12 mouse cellular contexts compared by ENCODE assay signal in the genomic region with DNA sequence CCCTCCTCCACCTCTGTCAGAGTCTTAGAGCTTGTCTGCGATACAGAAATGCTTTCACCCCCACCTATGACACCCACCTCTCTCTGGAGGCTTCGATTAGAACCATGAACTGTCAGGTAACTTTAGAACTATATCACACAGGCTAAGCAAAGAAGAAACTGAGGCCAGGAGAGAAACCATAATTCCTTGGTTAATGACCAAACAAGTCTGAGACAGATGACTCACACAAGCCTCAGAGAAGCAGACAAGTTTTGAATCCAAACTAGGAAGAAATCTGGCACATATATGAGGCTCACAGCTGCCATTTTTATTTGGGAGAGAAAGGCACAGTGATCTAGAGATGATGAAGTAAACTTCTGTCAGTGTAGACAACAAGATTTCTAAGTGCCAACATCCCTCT.
A peak's percentile ranks its signal among the peaks of the same experiment; 100 is the strongest.
DNase-seq lines count a peak whose midpoint lies in the region; ATAC-seq lines count a peak whose summit lies in the region.
"Had no signal": no experiment of that assay in that cellular context is flagged by ENCODE, and none has a peak within 500 bp of the region (broad histone marks: within the 10 kb centered on the region; RNA-seq: fewer than 3 reads in every experiment).

No protein-coding gene starts in this region.

- H3K4me3 ChIP-seq in embryonic facial prominence, embryonic 13.5 days, result 0 out of 2 replicates have a peak overlapping the region, but pooled peaks have one; percentile 47
- H3K4me3 ChIP-seq in embryonic facial prominence, embryonic 10.5 days, result no peak overlapping the region
- peak overlapping the region; percentile 50 for H3K4me3 ChIP-seq in hindbrain, embryonic 12.5 days
- peak overlapping the region; percentile 56 for H3K4me3 ChIP-seq in midbrain, embryonic 14.5 days (replicated peaks; ENCODE audit: low read depth, low read length)
- H3K4me3 ChIP-seq in kidney, embryonic 14.5 days (ENCODE audit: low read length), result no peak overlapping the region

- H3K9me3 ChIP-seq in embryonic facial prominence, embryonic 13.5 days, result no peaks in the 10 kb centered on the region
- no peaks in the 10 kb centered on the region for H3K9me3 ChIP-seq in embryonic facial prominence, embryonic 10.5 days
- no peaks in the 10 kb centered on the region for H3K9me3 ChIP-seq in hindbrain, embryonic 12.5 days (replicated peaks)
- H3K9me3 ChIP-seq in midbrain, embryonic 14.5 days (ENCODE audit: control insufficient read depth, low read length), result no peaks in the 10 kb centered on the region
- no peaks in the 10 kb centered on the region for H3K9me3 ChIP-seq in kidney, embryonic 14.5 days (ENCODE audit: control insufficient read depth, low read length)

- no peak overlapping the region for H3K27ac ChIP-seq in embryonic facial prominence, embryonic 13.5 days
- H3K27ac ChIP-seq in embryonic facial prominence, embryonic 10.5 days (replicated peaks), result no peak overlapping the region
- H3K27ac ChIP-seq in hindbrain, embryonic 12.5 days, result no peak overlapping the region
- no peak overlapping the region for H3K27ac ChIP-seq in midbrain, embryonic 14.5 days (replicated peaks; ENCODE audit: low read depth, low read length)
- no peak overlapping the region for H3K27ac ChIP-seq in kidney, embryonic 14.5 days (ENCODE audit: low read depth, low read length)

- ATAC-seq in embryonic facial prominence, embryonic 13.5 days (ENCODE audit: insufficient number of reproducible peaks, insufficient read depth, low FRiP score, low TSS enrichment, low read depth), result no peak
- ATAC-seq in hindbrain, embryonic 12.5 days (ENCODE audit: low FRiP score), result no peak
- no peak for ATAC-seq in midbrain, embryonic 14.5 days (ENCODE audit: low FRiP score, low TSS enrichment)
- no peak for ATAC-seq in kidney, embryonic 14.5 days (ENCODE audit: low FRiP score, low TSS enrichment)

- no peaks in the 10 kb centered on the region for H3K36me3 ChIP-seq in embryonic facial prominence, embryonic 13.5 days
- H3K36me3 ChIP-seq in embryonic facial prominence, embryonic 10.5 days (replicated peaks), result no peaks in the 10 kb centered on the region
- no peaks in the 10 kb centered on the region for H3K36me3 ChIP-seq in hindbrain, embryonic 12.5 days
- no peaks in the 10 kb centered on the region for H3K36me3 ChIP-seq in midbrain, embryonic 14.5 days (ENCODE audit: control insufficient read depth, insufficient read depth, low read length)
- H3K36me3 ChIP-seq in kidney, embryonic 14.5 days (ENCODE audit: control insufficient read depth, insufficient read depth, low read length), result no peaks in the 10 kb centered on the region

- WGBS in embryonic facial prominence, embryonic 13.5 days, result 51% methylated on average over 2 of the region's 2 CpGs
- WGBS in embryonic facial prominence, embryonic 10.5 days, result 66% methylated on average over 2 of the region's 2 CpGs
- WGBS in hindbrain, embryonic 12.5 days, result 59% methylated on average over 2 of the region's 2 CpGs
- WGBS in midbrain, embryonic 14.5 days, result 67% methylated on average over 2 of the region's 2 CpGs
- WGBS in kidney, embryonic 14.5 days, result 53% methylated on average over 2 of the region's 2 CpGs

- 0 out of 2 replicates have a peak, but pooled peaks cover 3% of the 10 kb centered on the region for H3K4me1 ChIP-seq in embryonic facial prominence, embryonic 13.5 days
- 0 out of 2 replicates have a peak, but pooled peaks cover 4% of the 10 kb centered on the region for H3K4me1 ChIP-seq in embryonic facial prominence, embryonic 10.5 days
- peaks cover 10% of the 10 kb centered on the region; the same call in 1 of the 2 replicates for H3K4me1 ChIP-seq in hindbrain, embryonic 12.5 days
- H3K4me1 ChIP-seq in midbrain, embryonic 14.5 days (ENCODE audit: control insufficient read depth, insufficient read depth, low read length), result peaks cover 21% of the 10 kb centered on the region; the same call in 1 of the 2 replicates
- H3K4me1 ChIP-seq in kidney, embryonic 14.5 days (ENCODE audit: control insufficient read depth, insufficient read depth, low read length), result no peaks in the 10 kb centered on the region

- no peak for DNase-seq in embryonic facial prominence, embryonic 10.5 days (ENCODE audit: low spot score)
- peak; percentile 33 for DNase-seq in adipocyte (ENCODE audit: low spot score)
- DNase-seq in midbrain, embryonic 14.5 days, result no peak
- no peak for DNase-seq in c-Kit-positive CD71-positive TER-119-positive erythroid progenitor cells, embryonic 14.5 days (ENCODE audit: low spot score)
- no peak for DNase-seq in lung, adult 18-20 months
- DNase-seq: cerebellum, adult 11 months; kidney, postnatal 36 days; lung, postnatal 10 days; spleen, adult 18-20 months had no signal

- H3K9ac ChIP-seq in embryonic facial prominence, embryonic 13.5 days, result no peak overlapping the region
- H3K9ac ChIP-seq in hindbrain, embryonic 12.5 days, result no peak overlapping the region
- peak overlapping the region; percentile 43; the same call in 1 of the 2 replicates for H3K9ac ChIP-seq in midbrain, embryonic 14.5 days (replicated peaks; ENCODE audit: low read length)
- H3K9ac ChIP-seq in kidney, embryonic 14.5 days (ENCODE audit: low read depth, low read length), result no peak overlapping the region

- peak overlapping the region; percentile 85 for H3K4me2 ChIP-seq in embryonic facial prominence, embryonic 13.5 days
- H3K4me2 ChIP-seq in hindbrain, embryonic 12.5 days (replicated peaks), result peak overlapping the region; percentile 75
- peak overlapping the region; percentile 76 for H3K4me2 ChIP-seq in midbrain, embryonic 14.5 days (ENCODE audit: low read length)
- no peak overlapping the region for H3K4me2 ChIP-seq in kidney, embryonic 14.5 days (replicated peaks; ENCODE audit: low read depth, low read length)

- H3K27me3 ChIP-seq in embryonic facial prominence, embryonic 13.5 days, result peaks cover 25% of the 10 kb centered on the region
- peaks cover 19% of the 10 kb centered on the region for H3K27me3 ChIP-seq in embryonic facial prominence, embryonic 10.5 days (replicated peaks; ENCODE audit: low read depth, poor library complexity, severe bottlenecking)
- no peaks in the 10 kb centered on the region for H3K27me3 ChIP-seq in hindbrain, embryonic 12.5 days
- H3K27me3 ChIP-seq in midbrain, embryonic 14.5 days (ENCODE audit: control insufficient read depth, insufficient read depth, low read length), result no peaks in the 10 kb centered on the region
- no peaks in the 10 kb centered on the region; the same call in 1 of the 2 replicates for H3K27me3 ChIP-seq in kidney, embryonic 14.5 days (ENCODE audit: control insufficient read depth, insufficient read depth, low read length)

Comparison
In these comparisons a context has a peak if more than half of its experiments do, and no peak if none do; other contexts are left out.
1. H3K4me3 ChIP-seq: peak in embryonic facial prominence, embryonic 13.5 days (single experiment), hindbrain, embryonic 12.5 days (single experiment) and midbrain, embryonic 14.5 days (single experiment); none in embryonic facial prominence, embryonic 10.5 days (single experiment) and kidney, embryonic 14.5 days (single experiment).